Mouse (Mus musculus): ENCODE data around the gene Itgav. TPM values are rescaled to one million over a fixed set of nuclear protein-coding genes. Genes with fewer than 3 reads are reported as not detected.

The Itgav gene
- polyA plus RNA-seq, 2 experiments, result 38.1 to 87.5 TPM

GRCm38 (mm10) chr2:83740601-83741031 lies 16.4 kb downstream of the Itgav start:
- Histone ChIP-seq H3K4me3 (replicated peaks; ENCODE audit: low read length) (no peak overlapping the region), H3K36me3 (ENCODE audit: control insufficient read depth, insufficient read depth, low read length) (peaks cover 27% of the 10 kb centered on the region), H3K9me3 (ENCODE audit: control insufficient read depth, low read length) (no peaks in the 10 kb centered on the region), H3K9ac (ENCODE audit: low read depth, low read length, severe bottlenecking) (no peak overlapping the region), H3K27ac (replicated peaks; ENCODE audit: low read depth, low read length) (no peak overlapping the region), H3K4me2 (replicated peaks; ENCODE audit: low read depth, low read length, severe bottlenecking) (no peak overlapping the region), H3K27me3 (ENCODE audit: control insufficient read depth, insufficient read depth, low read length) (no peaks in the 10 kb centered on the region), H3K4me1 (ENCODE audit: control insufficient read depth, insufficient read depth, low read length) (no peaks in the 10 kb centered on the region; the same call in 1 of the 2 replicates)
- TF ChIP-seq POLR2A (IDR thresholded peaks at IDR 0.05; ENCODE audit: borderline replicate concordance, extremely low read depth, insufficient read depth, insufficient read length), result no peak
- DNase-seq (ENCODE audit: low spot score) (no peak), ATAC-seq (ENCODE audit: low FRiP score, low read depth) (no peak)
- 53% methylated on average over 5 of the region's 5 CpGs for WGBS

DNA sequence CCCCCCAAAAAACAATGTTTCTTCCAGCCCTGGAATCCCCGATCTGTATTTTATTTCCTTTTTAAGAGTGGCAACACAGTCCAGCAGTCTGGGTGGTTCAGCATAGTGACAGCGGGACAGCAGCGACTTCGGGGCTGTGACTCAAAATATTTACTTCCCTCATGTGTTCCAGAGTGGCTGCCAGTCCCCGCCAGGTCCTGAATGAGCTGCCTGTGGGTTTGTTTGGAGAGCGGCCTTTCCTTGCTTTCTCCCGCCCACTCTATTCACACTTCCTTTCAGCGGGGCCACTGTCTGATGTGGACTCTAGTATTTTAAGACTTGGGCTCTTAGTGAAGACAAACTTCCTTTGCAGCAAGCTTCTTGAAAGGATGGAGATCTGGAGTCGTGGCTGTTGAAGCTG lies 18.0 kb downstream of the Itgav start:
- no peak overlapping the region for H3K9ac ChIP-seq (ENCODE audit: low read depth, low read length, severe bottlenecking)
- H3K9me3 ChIP-seq (ENCODE audit: control insufficient read depth, low read length), result no peaks in the 10 kb centered on the region
- no peak overlapping the region for H3K4me3 ChIP-seq (replicated peaks; ENCODE audit: low read length)
- no peak for TF ChIP-seq POLR2A (IDR thresholded peaks at IDR 0.05; ENCODE audit: borderline replicate concordance, extremely low read depth, insufficient read depth, insufficient read length)
- WGBS, result 56% methylated on average over 9 of the region's 9 CpGs
- no peak overlapping the region for H3K27ac ChIP-seq (replicated peaks; ENCODE audit: low read depth, low read length)
- no peak overlapping the region for H3K4me2 ChIP-seq (replicated peaks; ENCODE audit: low read depth, low read length, severe bottlenecking)
- ATAC-seq (ENCODE audit: low FRiP score, low read depth) (no peak), DNase-seq (ENCODE audit: low spot score) (no peak)
- H3K36me3 ChIP-seq (ENCODE audit: control insufficient read depth, insufficient read depth, low read length), result peaks cover 18% of the 10 kb centered on the region
- no peaks in the 10 kb centered on the region for H3K27me3 ChIP-seq (ENCODE audit: control insufficient read depth, insufficient read depth, low read length)
- no peaks in the 10 kb centered on the region; the same call in 1 of the 2 replicates for H3K4me1 ChIP-seq (ENCODE audit: control insufficient read depth, insufficient read depth, low read length)

DNA sequence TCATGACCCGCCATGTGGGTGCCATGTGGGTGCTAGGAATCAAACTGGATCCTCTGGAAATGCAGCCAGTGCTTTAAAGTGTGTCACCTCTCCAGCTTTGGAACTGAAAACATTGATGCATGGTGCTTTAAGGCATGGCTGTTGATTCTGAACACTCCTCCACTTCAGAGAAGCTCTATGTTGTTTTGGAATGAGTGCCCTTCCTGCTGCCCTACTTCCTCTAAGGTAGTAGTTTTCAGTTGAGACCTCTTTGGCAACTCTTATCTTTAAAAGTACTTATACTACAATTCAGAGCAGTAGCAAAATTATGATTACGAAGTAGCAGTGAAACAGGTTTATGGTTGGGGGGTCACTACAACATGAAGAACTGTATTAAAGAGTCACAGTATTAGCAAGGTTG lies 18.6 kb downstream of the Itgav start:
- Histone ChIP-seq H3K4me2 (replicated peaks; ENCODE audit: low read depth, low read length, severe bottlenecking) (no peak overlapping the region), H3K4me1 (ENCODE audit: control insufficient read depth, insufficient read depth, low read length) (no peaks in the 10 kb centered on the region; the same call in 1 of the 2 replicates), H3K4me3 (replicated peaks; ENCODE audit: low read length) (no peak overlapping the region), H3K27me3 (ENCODE audit: control insufficient read depth, insufficient read depth, low read length) (no peaks in the 10 kb centered on the region), H3K27ac (replicated peaks; ENCODE audit: low read depth, low read length) (no peak overlapping the region), H3K9ac (ENCODE audit: low read depth, low read length, severe bottlenecking) (no peak overlapping the region), H3K36me3 (ENCODE audit: control insufficient read depth, insufficient read depth, low read length) (peaks cover 23% of the 10 kb centered on the region), H3K9me3 (ENCODE audit: control insufficient read depth, low read length) (no peaks in the 10 kb centered on the region)
- ATAC-seq (ENCODE audit: low FRiP score, low read depth) (no peak), DNase-seq (ENCODE audit: low spot score) (no peak)
- 89% methylated on average over 2 of the region's 2 CpGs for WGBS
- no peak for TF ChIP-seq POLR2A (IDR thresholded peaks at IDR 0.05; ENCODE audit: borderline replicate concordance, extremely low read depth, insufficient read depth, insufficient read length)

- DNase-seq (ENCODE audit: low spot score) (no peak), ATAC-seq (ENCODE audit: low FRiP score, low read depth) (no peak)
- no peak overlapping the region for H3K4me2 ChIP-seq (replicated peaks; ENCODE audit: low read depth, low read length, severe bottlenecking)
- no peak overlapping the region for H3K27ac ChIP-seq (replicated peaks; ENCODE audit: low read depth, low read length)
- H3K9ac ChIP-seq (ENCODE audit: low read depth, low read length, severe bottlenecking), result no peak overlapping the region
- H3K4me3 ChIP-seq (replicated peaks; ENCODE audit: low read length), result no peak overlapping the region
- H3K9me3 ChIP-seq (ENCODE audit: control insufficient read depth, low read length), result no peaks in the 10 kb centered on the region
- 78% methylated on average over 9 of the region's 9 CpGs for whole genome bisulfite sequencing
- no peak for TF ChIP-seq POLR2A (IDR thresholded peaks at IDR 0.05; ENCODE audit: borderline replicate concordance, extremely low read depth, insufficient read depth, insufficient read length)
- H3K27me3 ChIP-seq (ENCODE audit: control insufficient read depth, insufficient read depth, low read length), result no peaks in the 10 kb centered on the region
- no peaks in the 10 kb centered on the region; the same call in 1 of the 2 replicates for H3K4me1 ChIP-seq (ENCODE audit: control insufficient read depth, insufficient read depth, low read length)
- H3K36me3 ChIP-seq (ENCODE audit: control insufficient read depth, insufficient read depth, low read length), result peaks cover 22% of the 10 kb centered on the region
Observed at GRCm38 (mm10) chr2:83744276-83744952, 20.2 kb downstream of the Itgav start.

GRCm38 (mm10) chr2:83745257-83745656 lies 21.1 kb downstream of the Itgav start:
- Histone ChIP-seq H3K27ac (replicated peaks; ENCODE audit: low read depth, low read length) (no peak overlapping the region), H3K4me3 (replicated peaks; ENCODE audit: low read length) (no peak overlapping the region), H3K4me1 (ENCODE audit: control insufficient read depth, insufficient read depth, low read length) (no peaks in the 10 kb centered on the region; the same call in 1 of the 2 replicates), H3K9ac (ENCODE audit: low read depth, low read length, severe bottlenecking) (no peak overlapping the region), H3K27me3 (ENCODE audit: control insufficient read depth, insufficient read depth, low read length) (no peaks in the 10 kb centered on the region), H3K9me3 (ENCODE audit: control insufficient read depth, low read length) (no peaks in the 10 kb centered on the region), H3K36me3 (ENCODE audit: control insufficient read depth, insufficient read depth, low read length) (peaks cover 22% of the 10 kb centered on the region), H3K4me2 (replicated peaks; ENCODE audit: low read depth, low read length, severe bottlenecking) (no peak overlapping the region)
- no peak for DNase-seq (ENCODE audit: low spot score)
- TF ChIP-seq POLR2A (IDR thresholded peaks at IDR 0.05; ENCODE audit: borderline replicate concordance, extremely low read depth, insufficient read depth, insufficient read length), result no peak
- ATAC-seq (ENCODE audit: low FRiP score, low read depth), result no peak
- WGBS, result 50% methylated on average over 6 of the region's 6 CpGs

Measured in limb, embryonic 14.5 days (tissue).